Mouse (Mus musculus) liver, embryonic 11.5 days (tissue): Measurements from ENCODE around the gene Med13l. TPM values are rescaled to one million over a fixed set of nuclear protein-coding genes. Genes with fewer than 3 reads are reported as not detected.

ENCODE experiments used
- ATAC-seq: fragments of 200-750 bp; cut with Nextera tagmentation; replicated peaks from 2 replicates; pipeline ENCODE4 v1.8.0; 2017; ENCODE audit warnings: moderate number of reproducible peaks, mild to moderate bottlenecking, moderate TSS enrichment, moderate library complexity; ENCODE audit not compliant: low FRiP score
- DNase-seq: peaks from one replicate; pipeline ENCODE4 v3.0.0-alpha.2; 2017; ENCODE audit warnings: low spot score
- H3K27ac ChIP-seq: fragments of 300-500 bp; sonication (generic); 2 replicates; pipeline ENCODE4 v1.5.1; 2014; ENCODE audit warnings: mild to moderate bottlenecking, low read depth, low read length, control low read depth
- H3K27me3 ChIP-seq: fragments of 300-500 bp; sonication (generic); replicated peaks from 2 replicates; pipeline ENCODE4 v1.6.1; 2014; ENCODE audit warnings: low read length, mixed read lengths; ENCODE audit not compliant: control insufficient read depth, insufficient read depth
- H3K36me3 ChIP-seq: fragments of 300-500 bp; sonication (generic); 2 replicates; pipeline ENCODE4 v1.6.1; 2014; ENCODE audit warnings: mild to moderate bottlenecking, low read length, moderate library complexity, mixed read lengths; ENCODE audit not compliant: control insufficient read depth, insufficient read depth
- H3K4me1 ChIP-seq: fragments of 300-500 bp; sonication (generic); replicated peaks from 2 replicates; pipeline ENCODE4 v1.6.1; 2014; ENCODE audit warnings: low read length, mixed read lengths; ENCODE audit not compliant: control insufficient read depth, insufficient read depth
- H3K4me2 ChIP-seq: fragments of 300-500 bp; sonication (generic); 2 replicates; pipeline ENCODE4 v1.6.1; 2014; ENCODE audit warnings: mild to moderate bottlenecking, control low read depth, moderate library complexity
- H3K4me3 ChIP-seq: fragments of 300-500 bp; sonication (generic); 2 replicates; pipeline ENCODE4 v1.5.1; 2014; ENCODE audit warnings: low read depth, low read length, control low read depth
- H3K9ac ChIP-seq: fragments of 300-500 bp; sonication (generic); 2 replicates; pipeline ENCODE4 v1.6.1; 2014; ENCODE audit warnings: low read depth, low read length, control low read depth
- H3K9me3 ChIP-seq: fragments of 300-500 bp; sonication (generic); 2 replicates; pipeline ENCODE4 v1.6.1; 2016; ENCODE audit warnings: low read length, inconsistent platforms, mixed read lengths; ENCODE audit not compliant: control insufficient read depth
- WGBS: fragments of 180-500 bp; shearing (Covaris S2); extraction: QIAGEN DNeasy Blood & Tissue Kit; methylation state at CpG from one replicate; pipeline ENCODE4 v1.1.7; 2014; 5-methylcytosine and 5-hydroxymethylcytosine counted together
- polyA plus RNA-seq: library from polyadenylated mRNA; unstranded; fragments of >200 nt; fragmentation: Nextera tagmentation; extraction: Ambion mirVana; gene quantifications from 2 replicates; pipeline ENCODE4 v1.2.1, GENCODE M21; 2014

Gene Med13l
- polyA plus RNA-seq, 1 experiment from 2014 or later = 13.7 TPM

DNA sequence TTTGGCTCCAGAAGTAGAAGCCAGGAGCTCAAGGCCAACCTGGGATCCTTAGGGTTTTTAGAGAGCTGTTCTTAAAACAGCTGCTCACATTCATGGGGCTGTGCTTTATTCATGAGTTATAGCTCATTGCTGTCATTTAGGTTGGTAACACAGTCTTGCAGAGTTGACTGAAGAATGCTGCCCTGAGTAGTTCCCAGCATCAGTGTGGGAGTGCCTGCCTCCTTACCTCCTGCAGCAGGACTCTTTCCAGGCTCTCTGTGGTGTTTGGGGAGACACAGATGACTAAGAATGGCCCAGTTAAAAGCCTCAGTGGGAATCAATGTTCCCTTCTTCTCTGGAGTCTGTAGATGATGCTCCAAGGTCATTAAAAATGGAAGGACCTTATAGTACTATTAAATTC lies 111.6 kb downstream of the Med13l start:
- Histone ChIP-seq H3K4me2 (no peak overlapping the region), H3K36me3 (no peaks in the 10 kb centered on the region), H3K4me3 (no peak overlapping the region), H3K9me3 (no peaks in the 10 kb centered on the region), H3K9ac (no peak overlapping the region), H3K27me3 (no peaks in the 10 kb centered on the region), H3K4me1 (peaks cover 17% of the 10 kb centered on the region), H3K27ac (no peak overlapping the region)
- no peak for DNase-seq
- no peak for ATAC-seq

DNA sequence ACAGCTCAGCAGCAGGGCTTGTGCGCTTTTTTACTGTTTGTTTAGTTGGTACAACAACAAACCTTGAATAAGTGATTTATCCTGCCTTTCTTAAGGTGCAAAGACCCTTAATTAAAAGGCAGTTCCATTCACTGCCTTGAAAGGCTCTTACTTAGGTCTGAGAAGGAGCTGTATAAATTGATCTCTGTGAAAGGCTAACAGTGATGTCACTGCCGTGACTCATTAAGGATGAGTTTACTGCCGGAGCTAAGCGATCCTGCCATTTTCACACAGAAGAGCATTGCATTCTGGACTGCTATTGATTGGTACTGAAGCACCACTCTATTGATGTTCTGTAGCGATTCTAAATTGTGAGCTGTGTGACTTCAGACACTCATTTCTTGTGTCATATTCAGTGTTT lies 113.4 kb downstream of the Med13l start:
- H3K4me1 ChIP-seq = peaks cover 11% of the 10 kb centered on the region
- H3K27me3 ChIP-seq = no peaks in the 10 kb centered on the region
- H3K4me2 ChIP-seq = no peak overlapping the region
- H3K27ac ChIP-seq = no peak overlapping the region
- 76% methylated on average over 5 of the region's 5 CpGs for WGBS
- no peak overlapping the region for H3K9ac ChIP-seq
- H3K4me3 ChIP-seq = no peak overlapping the region
- H3K9me3 ChIP-seq = no peaks in the 10 kb centered on the region
- no peak for DNase-seq
- H3K36me3 ChIP-seq = no peaks in the 10 kb centered on the region
- no peak for ATAC-seq

DNA sequence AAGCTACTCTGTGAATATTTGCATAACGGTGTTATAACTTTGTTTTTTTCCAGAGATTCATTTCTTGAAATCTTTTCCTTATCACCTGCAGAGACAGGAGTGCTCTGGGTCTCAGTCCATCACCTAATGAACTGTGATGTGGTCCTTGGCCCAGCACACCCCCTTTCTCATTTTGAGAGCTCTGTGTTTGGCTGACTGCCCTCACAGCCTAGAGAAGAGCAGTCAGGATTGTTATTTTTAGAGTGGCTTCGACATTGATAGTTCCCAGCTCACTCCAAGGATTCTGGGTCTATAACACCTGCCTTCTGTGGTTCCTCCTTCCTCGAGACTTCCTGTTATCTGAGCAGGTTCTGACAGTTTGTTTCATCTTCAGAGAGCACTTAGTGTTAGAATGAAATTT lies 113.8 kb downstream of the Med13l start:
- no peak overlapping the region for H3K9ac ChIP-seq

DNA sequence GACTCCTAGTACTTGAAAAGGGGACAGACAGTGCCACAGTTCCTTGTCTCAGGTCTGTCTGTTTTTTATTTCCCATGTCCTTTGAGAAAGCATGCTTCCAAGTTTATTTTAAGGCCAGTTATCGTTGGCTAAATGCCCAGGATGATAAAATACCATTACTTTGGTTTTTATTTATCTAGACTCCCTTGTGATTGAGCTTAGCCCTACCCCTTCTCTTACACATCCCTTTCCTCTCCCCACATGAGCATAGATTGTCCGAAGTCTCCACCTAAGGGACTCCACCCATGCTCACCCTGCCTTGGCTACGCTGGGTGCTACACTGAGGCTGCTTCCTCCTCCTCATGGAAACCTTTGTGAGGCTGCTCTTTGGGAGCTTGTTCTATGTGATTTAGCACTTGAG lies 115.2 kb downstream of the Med13l start:
- WGBS = 73% methylated on average over 3 of the region's 3 CpGs
- H3K36me3 ChIP-seq = no peaks in the 10 kb centered on the region
- H3K27me3 ChIP-seq = no peaks in the 10 kb centered on the region
- no peak overlapping the region for H3K4me3 ChIP-seq
- H3K4me1 ChIP-seq = peaks cover 14% of the 10 kb centered on the region
- H3K4me2 ChIP-seq = no peak overlapping the region
- no peak overlapping the region for H3K9ac ChIP-seq
- DNase-seq = no peak
- H3K27ac ChIP-seq = no peak overlapping the region
- H3K9me3 ChIP-seq = no peaks in the 10 kb centered on the region
- no peak for ATAC-seq

More for the DNA sequence above, 113.8 kb downstream of the Med13l start:
- H3K4me2 ChIP-seq = no peak overlapping the region
- WGBS = 61% methylated on average over 3 of the region's 3 CpGs
- H3K36me3 ChIP-seq = no peaks in the 10 kb centered on the region
- no peaks in the 10 kb centered on the region for H3K9me3 ChIP-seq
- DNase-seq (no peak), ATAC-seq (no peak)
- H3K27ac ChIP-seq = no peak overlapping the region
- no peak overlapping the region for H3K4me3 ChIP-seq
- no peaks in the 10 kb centered on the region for H3K27me3 ChIP-seq
- peaks cover 8% of the 10 kb centered on the region for H3K4me1 ChIP-seq

DNA sequence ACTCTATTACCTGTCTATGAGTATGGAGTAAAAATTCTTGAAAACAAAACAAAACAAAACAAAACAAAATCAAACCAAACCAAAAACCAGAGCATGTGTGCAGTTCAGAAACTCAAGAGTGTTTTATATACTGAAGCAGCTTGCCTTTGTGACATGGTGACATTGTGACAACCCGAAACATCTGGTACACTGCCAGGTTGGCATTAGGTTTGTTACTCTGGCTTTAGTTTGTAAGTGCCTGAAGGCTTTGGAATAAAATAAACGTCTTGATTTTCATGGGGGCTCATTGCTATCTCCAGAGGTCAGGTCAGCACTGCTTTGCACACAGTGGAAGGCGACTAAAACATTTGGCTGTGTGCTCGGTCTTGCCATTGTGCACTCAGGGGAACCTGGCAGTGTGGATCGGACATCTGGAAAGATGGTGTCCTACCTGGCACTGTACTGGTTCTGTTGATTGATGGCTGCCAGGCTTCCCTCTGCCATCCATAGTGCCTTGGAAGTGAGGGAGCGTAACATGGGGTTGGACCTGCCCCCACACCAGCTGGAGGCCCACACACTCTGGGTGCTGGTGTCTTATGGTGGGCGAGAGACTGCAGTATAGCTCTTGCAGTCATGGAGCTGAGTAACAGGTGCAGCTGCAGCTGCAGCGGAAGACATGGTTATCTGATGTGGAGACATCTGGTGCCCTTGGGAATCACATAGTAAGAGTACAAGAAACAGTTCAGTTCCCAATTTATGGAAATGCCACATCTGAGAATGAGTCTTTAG lies 115.9 kb downstream of the Med13l start:
- Histone ChIP-seq H3K27me3 (no peaks in the 10 kb centered on the region), H3K27ac (no peak overlapping the region), H3K4me3 (no peak overlapping the region), H3K9me3 (no peaks in the 10 kb centered on the region), H3K9ac (no peak overlapping the region), H3K4me2 (no peak overlapping the region), H3K4me1 (peaks cover 14% of the 10 kb centered on the region), H3K36me3 (no peaks in the 10 kb centered on the region)
- DNase-seq = no peak
- 83% methylated on average over 8 of the region's 8 CpGs for WGBS
- no peak for ATAC-seq

DNA sequence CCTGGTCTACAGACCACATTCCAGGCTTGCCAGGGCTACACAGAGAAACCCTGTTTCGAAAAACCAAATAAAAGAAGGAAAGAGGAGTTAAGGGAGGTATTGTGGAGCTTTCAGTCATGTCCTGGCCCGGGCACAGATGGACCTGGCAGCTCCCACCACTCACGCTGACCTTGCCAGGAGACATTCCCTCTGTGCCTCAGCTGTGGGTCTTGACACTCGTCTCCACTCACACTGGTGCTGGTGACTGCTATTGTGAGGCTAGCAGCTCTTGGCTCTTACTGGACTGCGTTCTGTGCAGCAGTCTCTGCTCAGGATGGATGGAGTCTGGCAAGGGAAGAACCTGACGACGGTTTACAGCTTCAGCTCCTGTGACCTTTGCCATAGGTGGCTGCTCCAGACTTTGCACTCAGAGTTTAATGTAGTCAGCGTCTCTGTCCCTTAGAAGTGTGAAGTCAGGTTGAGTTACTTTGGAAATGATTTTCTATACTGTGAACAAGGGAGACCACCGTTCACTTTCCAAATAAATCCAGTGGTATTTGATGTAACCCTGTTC lies 118.9 kb downstream of the Med13l start:
- 77% methylated on average over 9 of the region's 9 CpGs for WGBS
- no peak overlapping the region for H3K4me3 ChIP-seq
- no peak overlapping the region for H3K4me2 ChIP-seq
- DNase-seq (no peak), ATAC-seq (no peak)
- H3K4me1 ChIP-seq = peaks cover 11% of the 10 kb centered on the region
- H3K36me3 ChIP-seq = peaks cover 6% of the 10 kb centered on the region
- peak overlapping the region; percentile 5; the same call in 1 of the 2 replicates for H3K27ac ChIP-seq
- no peak overlapping the region for H3K9ac ChIP-seq
- H3K9me3 ChIP-seq = no peaks in the 10 kb centered on the region
- no peaks in the 10 kb centered on the region for H3K27me3 ChIP-seq

DNA sequence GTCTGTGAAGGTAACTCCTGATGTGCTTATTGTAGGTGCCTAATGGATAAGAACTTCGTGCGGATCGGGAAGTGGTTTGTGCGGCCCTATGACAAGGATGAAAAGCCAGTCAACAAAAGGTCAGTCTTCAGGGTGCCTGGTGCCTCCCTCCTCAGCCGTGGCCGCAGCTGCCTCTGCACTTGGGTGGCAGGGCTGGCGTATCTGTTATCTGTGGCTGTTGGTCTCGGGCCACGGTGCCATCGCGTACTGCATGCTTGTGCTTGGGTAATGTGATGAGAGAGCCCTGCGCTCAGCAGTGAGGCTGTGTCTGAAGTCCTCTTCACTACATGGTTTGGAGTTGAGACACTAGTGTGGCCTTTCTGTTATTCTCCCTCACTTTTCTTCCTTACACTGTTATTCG lies 120.4 kb downstream of the Med13l start:
- Histone ChIP-seq H3K9ac (no peak overlapping the region), H3K36me3 (peaks cover 6% of the 10 kb centered on the region), H3K4me1 (peaks cover 11% of the 10 kb centered on the region), H3K27ac (no peak overlapping the region), H3K27me3 (no peaks in the 10 kb centered on the region), H3K9me3 (no peaks in the 10 kb centered on the region), H3K4me2 (no peak overlapping the region), H3K4me3 (no peak overlapping the region)
- ATAC-seq (no peak), DNase-seq (no peak)
- 87% methylated on average over 13 of the region's 13 CpGs for whole genome bisulfite sequencing

DNA sequence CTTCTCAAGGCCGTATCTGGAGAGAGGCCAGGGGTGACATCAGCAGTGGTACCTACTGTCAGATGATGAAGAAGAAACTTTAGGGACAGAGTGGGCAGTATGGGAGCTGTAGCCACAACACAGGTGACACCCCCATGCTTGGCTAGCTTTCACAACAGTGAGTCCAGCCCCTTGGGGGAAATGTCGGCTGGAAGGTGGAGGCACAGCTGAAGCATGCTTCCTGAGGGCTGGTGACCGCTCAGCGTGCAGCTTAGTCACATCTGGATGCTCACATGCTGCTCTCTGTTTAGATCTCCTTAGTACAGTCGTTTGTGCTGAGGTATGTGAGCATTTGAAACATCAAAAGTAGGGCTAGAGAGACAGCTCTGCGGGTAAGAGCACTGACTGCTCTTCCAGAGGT lies 121.5 kb downstream of the Med13l start:
- H3K27me3 ChIP-seq = no peaks in the 10 kb centered on the region
- peaks cover 11% of the 10 kb centered on the region for H3K4me1 ChIP-seq
- H3K4me2 ChIP-seq = no peak overlapping the region
- no peak overlapping the region for H3K27ac ChIP-seq
- no peak for DNase-seq
- no peak overlapping the region for H3K4me3 ChIP-seq
- WGBS = 92% methylated on average over 6 of the region's 6 CpGs
- ATAC-seq = no peak
- no peak overlapping the region for H3K9ac ChIP-seq
- H3K36me3 ChIP-seq = peaks cover 6% of the 10 kb centered on the region
- no peaks in the 10 kb centered on the region for H3K9me3 ChIP-seq

DNA sequence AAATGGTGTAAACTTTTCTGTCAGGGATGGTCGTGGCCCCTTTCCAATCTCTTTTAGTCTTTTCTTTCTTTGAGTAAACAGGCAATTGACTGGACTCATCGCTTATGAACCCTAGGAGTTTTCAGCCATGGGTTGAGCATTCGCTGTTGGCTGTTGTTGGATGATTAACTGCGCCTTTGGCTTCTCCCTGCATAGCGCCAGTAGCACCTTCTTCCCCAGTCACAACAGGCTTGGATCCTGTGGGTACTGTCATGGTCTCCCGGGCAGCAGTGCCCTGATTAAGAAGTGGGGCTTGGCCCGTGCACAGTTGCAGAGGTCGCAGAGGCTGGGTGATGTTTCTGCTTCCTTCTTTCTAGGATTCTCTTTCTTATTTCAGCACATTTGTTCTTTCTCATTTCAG lies 124.7 kb downstream of the Med13l start:
- H3K4me2 ChIP-seq = no peak overlapping the region
- H3K9ac ChIP-seq = no peak overlapping the region
- H3K27ac ChIP-seq = no peak overlapping the region
- ATAC-seq (no peak), DNase-seq (no peak)
- peaks cover 6% of the 10 kb centered on the region for H3K36me3 ChIP-seq
- no peaks in the 10 kb centered on the region for H3K27me3 ChIP-seq
- H3K4me3 ChIP-seq = no peak overlapping the region
- H3K4me1 ChIP-seq = peaks cover 10% of the 10 kb centered on the region
- no peaks in the 10 kb centered on the region for H3K9me3 ChIP-seq
- 87% methylated on average over 8 of the region's 8 CpGs for WGBS
